Mouse (Mus musculus): ENCODE measurements around the gene Rnf128.
A peak's percentile ranks its signal among the peaks of the same experiment; 100 is the strongest.

The Rnf128 gene

GRCm38 (mm10) chrX:139634758-139635157 is 71.6 kb downstream of the Rnf128 start:
- DNase-seq, result no peak

GRCm38 (mm10) chrX:139639744-139640143 is 76.6 kb downstream of the Rnf128 start:
- DNase-seq, result no peak

- DNase-seq, result no peak
Observed at GRCm38 (mm10) chrX:139640418-139640817, 77.3 kb downstream of the Rnf128 start.

GRCm38 (mm10) chrX:139652226-139652625 is 89.1 kb downstream of the Rnf128 start:
- no peak for DNase-seq

GRCm38 (mm10) chrX:139653292-139653691 is 90.2 kb downstream of the Rnf128 start:
- DNase-seq, result no peak

GRCm38 (mm10) chrX:139654350-139655063 is 91.4 kb downstream of the Rnf128 start:
- DNase-seq, result no peak

GRCm38 (mm10) chrX:139662111-139662510 is 99.0 kb downstream of the Rnf128 start:
- DNase-seq, result peak; percentile 13

GRCm38 (mm10) chrX:139665829-139666228 is 102.7 kb downstream of the Rnf128 start:
- DNase-seq, result no peak

GRCm38 (mm10) chrX:139684410-139684774 is 121.3 kb downstream of the Rnf128 start:
- DNase-seq, result peak; percentile 7

- peak; percentile 56 for DNase-seq
Observed at GRCm38 (mm10) chrX:139684775-139685695, 121.9 kb downstream of the Rnf128 start, which contains the start of gene Tbc1d8b. Gene Tbc1d8b, plus strand, starts transcription at chrX:139684996.

GRCm38 (mm10) chrX:139714381-139714780 is 151.3 kb downstream of the Rnf128 start, which contains the start of gene Gm15013:
Gene Gm15013, minus strand, starts transcription at chrX:139714481.
- DNase-seq, result no peak

DNA sequence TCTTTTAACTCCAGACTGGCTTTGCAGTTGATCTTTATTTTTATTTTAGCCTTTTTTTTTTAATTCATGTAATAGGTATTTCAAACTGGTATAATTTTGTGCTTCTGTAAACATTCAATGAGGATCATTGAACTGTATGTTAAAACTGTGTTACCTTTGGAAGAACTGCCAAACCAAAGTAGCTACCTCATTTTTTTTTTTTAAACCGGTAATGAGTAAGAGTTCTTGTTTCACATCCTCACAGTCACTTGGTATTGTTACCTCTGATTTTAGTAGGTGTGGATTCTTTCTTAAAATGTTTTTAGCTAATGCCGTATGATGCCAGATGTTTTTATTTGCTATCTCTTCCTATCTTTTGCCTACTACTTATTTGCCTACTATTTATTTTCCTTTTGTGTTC is 159.2 kb downstream of the Rnf128 start:
- no peak for DNase-seq
